Mouse (Mus musculus) heart, embryonic 12.5 days (tissue): ENCODE measurements at regions not wholly inside any gene's neighbourhood (a gene's known extent, or its start where the extent isn't known, plus 50 kb on each side); places are given as distances from the start of the nearest gene placed in this dataset.
"Not testable (repeated sequence)": the region's sequence is repeated elsewhere in the genome, so short reads cannot be mapped to it uniquely, and the experiment has no call there.

Experiments used
- ATAC-seq: fragments of 200-750 bp; cut with Nextera tagmentation; 2 replicates; pipeline ENCODE4 v1.8.0; 2017; ENCODE audit warnings: moderate TSS enrichment, moderate library complexity; ENCODE audit not compliant: insufficient number of reproducible peaks, low FRiP score
- H3K27ac ChIP-seq: fragments of 300-500 bp; sonication (generic); 2 replicates; pipeline ENCODE4 v1.5.1; 2016; ENCODE audit warnings: mild to moderate bottlenecking, moderate library complexity; ENCODE audit not compliant: poor library complexity, severe bottlenecking
- H3K27me3 ChIP-seq: fragments of 300-500 bp; sonication (generic); replicated peaks from 2 replicates; pipeline ENCODE4 v1.6.1; 2016; ENCODE audit warnings: mild to moderate bottlenecking, moderate library complexity
- H3K36me3 ChIP-seq: fragments of 300-500 bp; sonication (generic); 2 replicates; pipeline ENCODE4 v1.6.1; 2016; ENCODE audit warnings: mild to moderate bottlenecking, moderate library complexity
- H3K4me1 ChIP-seq: fragments of 300-500 bp; sonication (generic); replicated peaks from 2 replicates; pipeline ENCODE4 v1.6.1; 2016; ENCODE audit warnings: mild to moderate bottlenecking
- H3K4me2 ChIP-seq: fragments of 300-500 bp; sonication (generic); 2 replicates; pipeline ENCODE4 v1.6.1; 2016; ENCODE audit warnings: mild to moderate bottlenecking, moderate library complexity
- H3K4me3 ChIP-seq: fragments of 300-500 bp; sonication (generic); 2 replicates; pipeline ENCODE4 v1.5.1; 2016; ENCODE audit warnings: mild to moderate bottlenecking
- H3K9ac ChIP-seq: fragments of 300-500 bp; sonication (generic); 2 replicates; pipeline ENCODE4 v1.6.1; 2016; ENCODE audit warnings: mild to moderate bottlenecking, moderate library complexity
- H3K9me3 ChIP-seq: fragments of 300-500 bp; sonication (generic); replicated peaks from 2 replicates; pipeline ENCODE4 v1.6.1; 2016; ENCODE audit warnings: mild to moderate bottlenecking, moderate library complexity
- WGBS: fragments of 180-500 bp; shearing (Covaris S2); methylation state at CpG from one replicate; pipeline ENCODE4 v1.1.7; 2016; 5-methylcytosine and 5-hydroxymethylcytosine counted together

DNA sequence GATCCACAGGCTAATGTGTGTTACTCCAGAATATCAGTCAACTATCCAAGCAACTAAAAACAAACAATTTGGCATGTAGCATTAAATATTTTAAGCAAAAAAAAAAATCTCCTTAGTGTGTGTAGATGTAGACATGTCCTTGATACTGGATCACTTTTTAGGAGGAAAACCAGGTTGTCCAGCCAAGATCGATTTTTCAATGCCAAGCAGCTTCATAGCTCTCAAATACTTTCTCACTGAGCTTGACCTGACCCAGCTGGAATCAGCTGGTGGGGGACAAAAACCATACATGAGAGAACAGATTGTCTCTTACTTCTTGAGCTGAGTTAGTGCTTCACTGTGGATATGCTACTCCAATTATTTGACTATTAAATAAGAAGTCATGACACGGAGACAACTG, 147.6 kb upstream of the Gm11146 start:
- Histone ChIP-seq H3K4me1 (peaks cover 3% of the 10 kb centered on the region; the same call in 1 of the 2 replicates), H3K27me3 (no peaks in the 10 kb centered on the region), H3K36me3 (no peaks in the 10 kb centered on the region), H3K9ac (no peak overlapping the region), H3K4me2 (no peak overlapping the region), H3K4me3 (no peak overlapping the region), H3K9me3 (no peaks in the 10 kb centered on the region; the same call in 1 of the 2 replicates), H3K27ac (no peak overlapping the region)
- no peak for ATAC-seq
- WGBS: 84% methylated on average over 2 of the region's 2 CpGs

DNA sequence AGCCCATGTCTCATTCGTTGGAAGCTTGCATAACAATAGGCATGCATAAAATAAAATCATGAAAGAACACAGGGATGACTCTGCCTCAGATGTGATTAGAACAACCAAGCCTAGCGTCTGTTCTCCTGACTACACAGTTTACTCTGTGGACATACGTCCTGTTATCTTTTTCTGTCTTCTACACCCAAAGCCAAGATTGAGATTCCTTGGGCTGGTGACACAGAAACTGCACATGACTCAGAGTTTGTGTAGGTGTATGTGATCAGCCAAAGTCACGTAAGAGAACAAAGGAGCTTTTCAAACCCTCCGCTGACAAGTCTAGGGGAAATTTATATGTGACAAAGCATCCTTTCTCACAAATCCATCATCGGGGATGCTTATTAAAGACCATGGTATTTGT, 141.9 kb upstream of the Gm11146 start:
- Histone ChIP-seq H3K4me2 (no peak overlapping the region), H3K27ac (no peak overlapping the region), H3K27me3 (no peaks in the 10 kb centered on the region), H3K36me3 (no peaks in the 10 kb centered on the region), H3K9ac (no peak overlapping the region), H3K4me3 (no peak overlapping the region), H3K4me1 (no peaks in the 10 kb centered on the region), H3K9me3 (peaks cover 4% of the 10 kb centered on the region; the same call in 1 of the 2 replicates)
- no peak for ATAC-seq
- WGBS: 74% methylated on average over 6 of the region's 6 CpGs

DNA sequence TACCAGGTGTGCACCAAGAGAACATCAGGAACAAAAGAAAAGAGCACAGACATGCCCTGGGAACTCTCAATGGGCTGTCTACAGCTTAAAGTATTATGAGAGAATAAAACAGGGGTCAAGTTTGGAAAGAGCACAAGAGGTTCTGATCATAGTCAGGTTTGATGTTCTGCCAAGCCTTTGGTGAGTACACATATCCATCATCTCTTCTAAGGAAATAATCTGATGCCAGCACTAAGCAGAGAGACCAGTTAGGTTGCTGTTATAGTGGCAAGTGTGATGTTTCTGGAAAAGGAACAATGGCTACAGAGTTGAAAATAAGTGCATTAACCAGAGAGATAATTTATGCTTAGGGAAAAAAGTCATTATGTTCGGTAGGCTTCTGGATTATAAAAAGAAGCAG, 136.9 kb upstream of the Gm11146 start:
- 70% methylated on average over 1 of the region's 1 CpGs for WGBS
- Histone ChIP-seq H3K9me3 (peaks cover 3% of the 10 kb centered on the region; the same call in 1 of the 2 replicates), H3K27ac (no peak overlapping the region), H3K9ac (no peak overlapping the region), H3K4me2 (no peak overlapping the region), H3K36me3 (no peaks in the 10 kb centered on the region), H3K4me3 (no peak overlapping the region), H3K4me1 (no peaks in the 10 kb centered on the region), H3K27me3 (no peaks in the 10 kb centered on the region)
- no peak for ATAC-seq

DNA sequence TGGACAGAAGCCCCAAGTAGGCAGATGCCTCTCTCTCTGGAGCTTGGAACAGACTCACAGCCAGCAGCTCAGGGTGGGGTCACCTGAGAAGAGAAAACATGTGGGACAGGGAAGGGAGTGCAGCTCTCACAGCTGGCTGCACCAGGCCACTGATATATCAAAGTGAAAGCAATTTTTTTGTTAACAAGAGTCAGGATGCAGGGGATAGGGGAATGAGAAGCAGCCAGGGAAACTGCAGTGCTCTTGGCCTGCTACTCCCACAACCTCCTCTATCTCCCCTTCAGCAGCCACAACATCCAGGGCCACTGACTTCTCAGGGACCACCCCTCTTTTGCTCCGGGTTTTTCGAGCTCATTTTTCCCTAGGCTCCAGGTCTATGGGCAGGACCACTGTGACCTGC, 117.5 kb upstream of the Gm11146 start:
- H3K9ac ChIP-seq: no peak overlapping the region
- WGBS: 75% methylated on average over 2 of the region's 2 CpGs
- no peak overlapping the region for H3K4me2 ChIP-seq
- peaks cover 14% of the 10 kb centered on the region for H3K9me3 ChIP-seq
- H3K27ac ChIP-seq: no peak overlapping the region
- H3K4me3 ChIP-seq: no peak overlapping the region
- ATAC-seq: no peak
- H3K36me3 ChIP-seq: 0 out of 2 replicates have a peak, but pooled peaks cover 5% of the 10 kb centered on the region
- H3K4me1 ChIP-seq: no peaks in the 10 kb centered on the region
- no peaks in the 10 kb centered on the region for H3K27me3 ChIP-seq

DNA sequence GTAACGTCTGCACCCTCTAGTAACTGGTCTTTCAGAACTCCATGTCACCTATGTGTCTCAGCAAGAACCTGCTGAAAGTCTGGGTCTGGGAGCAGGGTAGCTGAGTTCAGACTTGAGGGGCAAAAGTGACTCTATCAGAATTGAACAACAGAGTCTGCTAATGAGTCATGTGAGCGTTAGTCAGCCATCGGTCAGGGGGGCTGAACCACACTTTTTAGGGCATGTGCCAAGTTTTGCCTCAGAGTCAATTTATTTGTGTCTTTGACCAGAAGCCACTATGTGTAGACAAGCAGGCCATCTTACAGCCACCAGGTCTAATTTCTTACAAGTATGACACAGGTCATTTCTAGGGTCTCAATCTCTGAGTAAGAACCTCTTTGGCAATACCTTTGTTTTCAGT, 115.9 kb upstream of the Gm11146 start:
- H3K27ac ChIP-seq, H3K4me2 ChIP-seq, H3K9ac ChIP-seq, ATAC-seq, H3K4me3 ChIP-seq, H3K36me3 ChIP-seq, H3K27me3 ChIP-seq, H3K4me1 ChIP-seq: not testable (repeated sequence)
- peaks cover 14% of the 10 kb centered on the region for H3K9me3 ChIP-seq
- WGBS: 77% methylated on average over 3 of the region's 3 CpGs

DNA sequence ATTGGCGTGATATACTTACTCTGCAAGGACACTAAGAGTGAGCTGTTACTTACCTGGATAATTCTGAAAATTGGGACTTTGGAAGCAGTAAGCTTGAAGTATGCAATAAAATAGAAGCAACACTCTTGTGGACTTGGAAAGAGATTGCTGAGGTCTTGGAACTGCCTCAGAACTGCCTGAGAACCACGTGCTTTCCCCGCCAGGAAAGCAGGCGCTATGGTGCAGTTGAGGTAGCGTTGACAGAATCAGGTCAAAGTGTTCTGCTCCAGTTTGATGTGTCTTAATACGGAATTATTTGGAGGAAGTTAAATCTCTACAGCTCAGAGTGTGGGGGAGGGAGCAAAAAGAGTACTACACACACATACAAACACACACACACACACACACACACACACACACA, 102.8 kb upstream of the Gm11146 start:
- no peak overlapping the region for H3K27ac ChIP-seq
- H3K4me1 ChIP-seq: no peaks in the 10 kb centered on the region
- ATAC-seq: no peak
- H3K4me3 ChIP-seq: no peak overlapping the region
- 67% methylated on average over 6 of the region's 6 CpGs for WGBS
- no peak overlapping the region for H3K4me2 ChIP-seq
- H3K27me3 ChIP-seq: no peaks in the 10 kb centered on the region
- H3K9me3 ChIP-seq: no peaks in the 10 kb centered on the region
- no peaks in the 10 kb centered on the region for H3K36me3 ChIP-seq
- H3K9ac ChIP-seq: no peak overlapping the region

DNA sequence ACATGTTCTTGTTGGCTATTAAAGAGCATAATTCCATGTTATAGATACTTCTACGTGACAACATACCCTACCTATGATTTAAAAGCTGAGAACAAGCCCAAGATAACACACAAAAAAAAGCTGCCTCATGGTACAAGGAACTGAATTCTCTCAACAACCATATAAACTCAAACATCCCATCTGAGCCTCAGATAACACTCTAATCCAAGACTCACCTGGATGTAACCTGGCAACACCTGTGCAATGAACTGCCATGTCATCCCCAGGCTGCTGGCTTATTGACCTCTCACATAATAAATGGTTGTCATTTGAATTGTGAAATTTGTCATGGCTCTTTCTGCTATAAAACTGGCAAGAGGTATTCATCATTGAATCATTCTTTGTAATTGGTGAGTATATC, 93.5 kb upstream of the Gm11146 start:
- H3K27me3 ChIP-seq: no peaks in the 10 kb centered on the region
- no peak overlapping the region for H3K4me2 ChIP-seq
- ATAC-seq: no peak
- 75% methylated on average over 1 of the region's 1 CpGs for WGBS
- no peaks in the 10 kb centered on the region for H3K4me1 ChIP-seq
- no peak overlapping the region for H3K27ac ChIP-seq
- H3K9ac ChIP-seq: no peak overlapping the region
- no peak overlapping the region for H3K4me3 ChIP-seq
- no peaks in the 10 kb centered on the region for H3K9me3 ChIP-seq
- no peaks in the 10 kb centered on the region for H3K36me3 ChIP-seq

DNA sequence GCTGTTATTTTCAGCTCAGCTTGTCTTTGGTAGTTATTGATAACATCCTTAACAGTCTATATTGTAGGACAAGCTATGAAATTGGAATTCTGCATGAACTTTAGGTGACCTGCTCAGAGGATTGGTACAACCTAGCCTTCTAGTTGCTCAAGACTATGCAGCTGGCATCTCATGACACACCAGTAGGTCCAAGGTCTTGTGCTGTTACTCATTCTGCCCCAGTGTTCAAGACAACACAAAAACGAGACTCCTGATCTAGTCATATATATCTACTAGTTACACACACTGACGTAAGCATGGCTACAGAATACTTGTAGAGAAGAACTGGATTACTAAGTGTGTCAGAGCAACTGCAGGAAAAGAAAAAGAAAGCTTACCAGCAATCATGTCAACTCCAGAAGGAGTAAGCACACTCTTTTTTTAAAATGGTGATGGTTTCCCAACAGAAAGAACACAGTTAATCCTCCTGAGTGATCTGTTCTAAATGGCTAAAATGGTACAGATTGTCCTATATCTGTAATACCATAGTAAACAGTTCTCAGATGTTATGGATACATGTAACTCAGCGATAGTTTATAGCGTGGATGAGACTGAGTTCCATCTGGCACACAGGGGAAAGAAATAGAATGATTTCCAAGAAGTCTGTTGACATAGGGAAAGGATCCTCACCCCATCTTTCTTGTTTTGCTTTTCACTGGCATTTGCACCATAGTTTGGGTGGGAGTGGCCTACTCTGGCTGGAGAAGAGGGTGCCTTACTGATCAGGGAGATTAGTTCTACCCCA, 85.4 kb upstream of the Gm11146 start:
- H3K4me1 ChIP-seq: no peaks in the 10 kb centered on the region
- no peak overlapping the region for H3K4me2 ChIP-seq
- 78% methylated on average over 4 of the region's 4 CpGs for WGBS
- no peak overlapping the region for H3K9ac ChIP-seq
- H3K9me3 ChIP-seq: no peaks in the 10 kb centered on the region
- no peaks in the 10 kb centered on the region for H3K36me3 ChIP-seq
- H3K27me3 ChIP-seq: no peaks in the 10 kb centered on the region
- no peak overlapping the region for H3K27ac ChIP-seq
- H3K4me3 ChIP-seq: no peak overlapping the region
- ATAC-seq: no peak

DNA sequence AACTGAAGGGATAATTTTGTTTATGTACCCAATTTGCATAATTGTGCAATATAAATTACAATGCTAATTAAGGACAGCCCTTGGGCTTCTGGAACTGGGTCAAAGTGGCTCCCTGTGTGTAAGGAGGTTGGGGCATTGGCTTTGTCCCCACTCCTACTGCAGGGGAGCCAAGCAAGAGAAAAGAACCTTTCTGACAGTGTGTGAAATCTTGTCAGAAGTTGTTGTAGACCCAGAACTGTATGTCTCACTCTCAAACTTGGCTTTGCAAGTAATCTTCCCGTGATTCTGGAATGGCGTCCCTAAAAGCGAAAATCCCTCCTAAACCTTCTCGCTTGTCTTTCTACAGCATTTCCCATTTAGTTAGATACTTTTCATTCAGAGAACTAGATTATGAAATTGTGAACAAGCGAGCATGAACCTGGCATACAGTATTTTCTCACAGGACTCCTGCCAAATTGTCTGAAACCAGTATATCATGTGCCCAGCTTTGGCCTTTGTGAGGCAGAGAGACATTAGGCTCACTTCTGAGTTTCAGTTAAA, 83.8 kb upstream of the Gm11146 start:
- Histone ChIP-seq H3K9me3 (no peaks in the 10 kb centered on the region), H3K4me2 (no peak overlapping the region), H3K9ac (no peak overlapping the region), H3K27me3 (no peaks in the 10 kb centered on the region), H3K27ac (no peak overlapping the region), H3K4me1 (no peaks in the 10 kb centered on the region), H3K4me3 (no peak overlapping the region), H3K36me3 (no peaks in the 10 kb centered on the region)
- 82% methylated on average over 5 of the region's 5 CpGs for WGBS
- ATAC-seq: no peak

DNA sequence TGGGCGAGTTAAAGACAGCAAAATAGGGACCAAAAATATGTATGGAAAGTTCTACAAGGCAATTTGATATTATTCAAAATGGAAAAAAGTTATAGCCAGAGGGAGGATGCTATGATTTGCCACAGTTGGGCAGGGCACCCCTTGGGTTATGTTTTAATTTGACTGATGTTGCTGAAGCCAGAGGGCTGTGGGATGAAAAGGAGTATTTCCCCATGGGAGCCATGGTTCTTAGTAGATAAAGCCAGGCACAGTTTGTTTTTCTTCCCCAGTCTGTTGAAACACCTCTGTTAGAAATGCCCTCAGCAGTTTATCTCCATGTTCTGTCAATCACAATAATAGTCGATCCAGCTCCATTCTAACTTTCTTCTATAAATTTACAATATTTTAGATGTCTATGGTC, 82.6 kb upstream of the Gm11146 start:
- Histone ChIP-seq H3K9me3 (no peaks in the 10 kb centered on the region), H3K4me3 (no peak overlapping the region), H3K9ac (no peak overlapping the region), H3K27me3 (no peaks in the 10 kb centered on the region), H3K4me1 (no peaks in the 10 kb centered on the region), H3K4me2 (no peak overlapping the region), H3K36me3 (no peaks in the 10 kb centered on the region), H3K27ac (no peak overlapping the region)
- WGBS: 57% methylated on average over 2 of the region's 2 CpGs
- no peak for ATAC-seq

DNA sequence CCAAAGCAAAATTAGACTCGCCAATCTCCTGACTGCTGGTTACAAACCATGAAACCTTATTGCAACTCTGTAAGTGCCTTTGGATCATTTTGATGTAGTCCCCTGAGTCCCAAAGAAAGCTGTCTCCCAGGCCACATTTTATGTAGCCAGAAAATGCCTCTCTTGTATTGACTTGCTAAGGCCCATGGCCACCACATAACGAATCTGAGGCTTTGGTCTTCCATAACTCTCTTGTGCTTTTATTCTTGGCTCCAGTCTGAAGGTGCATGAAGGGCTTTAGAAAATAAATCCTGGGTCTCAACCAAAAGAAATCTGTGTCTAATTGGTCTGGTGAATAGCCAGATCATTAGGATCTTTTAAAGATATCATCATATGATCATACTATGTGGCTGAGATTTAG, 77.3 kb upstream of the Gm11146 start:
- Histone ChIP-seq H3K4me1 (no peaks in the 10 kb centered on the region), H3K4me2 (no peak overlapping the region), H3K27me3 (no peaks in the 10 kb centered on the region), H3K36me3 (no peaks in the 10 kb centered on the region), H3K27ac (no peak overlapping the region), H3K4me3 (no peak overlapping the region), H3K9me3 (no peaks in the 10 kb centered on the region), H3K9ac (no peak overlapping the region)
- 79% methylated on average over 2 of the region's 2 CpGs for WGBS
- no peak for ATAC-seq

DNA sequence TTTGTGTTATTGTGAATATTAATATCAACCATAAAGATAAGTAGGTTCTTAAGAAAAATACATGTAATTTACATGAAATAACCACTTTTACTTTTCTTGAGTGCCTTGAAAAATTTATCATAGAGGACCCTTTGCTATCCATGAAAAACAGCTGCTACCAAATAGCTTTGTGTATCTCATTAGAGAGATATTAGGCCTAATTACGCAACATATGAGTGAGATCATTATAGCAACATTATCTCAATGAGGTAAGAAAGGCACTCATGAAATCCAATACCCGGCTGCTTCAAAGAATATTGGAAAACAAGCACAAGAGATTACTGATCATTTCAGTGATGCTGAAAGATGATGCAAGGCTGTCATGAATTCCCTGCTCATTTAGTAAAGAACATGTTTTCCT, 74.9 kb upstream of the Gm11146 start:
- Histone ChIP-seq H3K9me3 (no peaks in the 10 kb centered on the region), H3K4me2 (no peak overlapping the region), H3K4me1 (no peaks in the 10 kb centered on the region), H3K9ac (no peak overlapping the region), H3K27ac (no peak overlapping the region), H3K4me3 (no peak overlapping the region), H3K27me3 (no peaks in the 10 kb centered on the region), H3K36me3 (0 out of 2 replicates have a peak, but pooled peaks cover 1% of the 10 kb centered on the region)
- no peak for ATAC-seq
- WGBS: 74% methylated on average over 2 of the region's 2 CpGs
